Mouse (Mus musculus): ENCODE data around the gene Atg2a. TPM values are rescaled to one million over a fixed set of nuclear protein-coding genes. Genes with fewer than 3 reads are reported as not detected.

The Atg2a gene
- total and polyA plus RNA-seq, 3 experiments: 7.0 to 44.4 (median 31.8) TPM

GRCm38 (mm10) chr19:6281122-6282020 is 39.9 kb downstream of the Atg2a start:
- no peak for TF ChIP-seq CTCF (IDR thresholded peaks at IDR 0.05; ENCODE audit: low read depth, low read length)
- TF ChIP-seq GATA1 (IDR thresholded peaks at IDR 0.05; ENCODE audit: borderline replicate concordance, low read length): no peak
- no peak for TF ChIP-seq POLR2AphosphoS5 (IDR thresholded peaks at IDR 0.05; ENCODE audit: insufficient replicate concordance, low read depth, low read length)
- TF ChIP-seq TAL1 (conservative IDR thresholded peaks at IDR 0.05; ENCODE audit: low read depth, low read length): no peak
- no peak for TF ChIP-seq GATA2 (IDR thresholded peaks at IDR 0.05; ENCODE audit: borderline replicate concordance, low read depth, low read length)
- Histone ChIP-seq H3K36me3 (replicated peaks) (peaks cover 78% of the 10 kb centered on the region), H3K9me3 (replicated peaks) (no peaks in the 10 kb centered on the region), H3K27me3 (ENCODE audit: insufficient read depth, low read length) (no peaks in the 10 kb centered on the region), H3K4me3 (ENCODE audit: low read depth, low read length) (peak overlapping the region; percentile 8; the same call in 1 of the 2 replicates), H3K4me1 (ENCODE audit: insufficient read depth, low read depth, low read length) (peaks cover 96% of the 10 kb centered on the region)
- DNase-seq (ENCODE audit: low spot score): no peak
- ATAC-seq (ENCODE audit: extremely low read depth, insufficient number of reproducible peaks, low FRiP score, poor library complexity, severe bottlenecking): no peak

GRCm38 (mm10) chr19:6283001-6283400 is 41.5 kb downstream of the Atg2a start:
- Histone ChIP-seq H3K4me1 (ENCODE audit: insufficient read depth, low read depth, low read length) (peaks cover 99% of the 10 kb centered on the region), H3K27me3 (ENCODE audit: insufficient read depth, low read length) (no peaks in the 10 kb centered on the region), H3K36me3 (replicated peaks) (peaks cover 94% of the 10 kb centered on the region), H3K4me3 (ENCODE audit: low read depth, low read length) (no peak overlapping the region; the same call in 1 of the 2 replicates), H3K9me3 (replicated peaks) (no peaks in the 10 kb centered on the region)
- no peak for TF ChIP-seq POLR2AphosphoS5 (IDR thresholded peaks at IDR 0.05; ENCODE audit: insufficient replicate concordance, low read depth, low read length)
- no peak for TF ChIP-seq GATA1 (IDR thresholded peaks at IDR 0.05; ENCODE audit: borderline replicate concordance, low read length)
- TF ChIP-seq CTCF (IDR thresholded peaks at IDR 0.05; ENCODE audit: low read depth, low read length): no peak
- TF ChIP-seq GATA2 (IDR thresholded peaks at IDR 0.05; ENCODE audit: borderline replicate concordance, low read depth, low read length): no peak
- TF ChIP-seq TAL1 (conservative IDR thresholded peaks at IDR 0.05; ENCODE audit: low read depth, low read length): no peak
- DNase-seq (ENCODE audit: low spot score) (no peak), ATAC-seq (ENCODE audit: extremely low read depth, insufficient number of reproducible peaks, low FRiP score, poor library complexity, severe bottlenecking) (no peak)

DNA sequence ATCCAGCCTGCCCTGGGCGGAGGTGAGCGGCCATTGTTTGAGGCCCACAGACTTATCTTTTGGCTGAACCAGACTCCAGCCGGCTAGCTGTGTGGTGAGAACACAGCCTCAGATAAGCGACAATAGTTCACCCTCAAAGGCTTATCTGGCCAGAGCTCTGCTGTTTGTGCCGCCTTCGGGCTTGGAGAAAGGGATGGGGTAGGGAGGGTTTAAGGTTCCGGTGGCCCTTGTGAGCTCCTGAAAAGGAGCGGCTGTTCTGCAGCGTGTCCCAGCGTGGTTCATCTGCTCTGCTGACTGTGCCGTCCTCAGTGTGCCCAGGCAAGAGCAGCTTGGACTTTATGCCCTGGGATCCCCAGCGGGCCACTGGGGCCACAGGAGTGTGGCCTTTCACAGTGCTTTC is 43.0 kb downstream of the Atg2a start:
- DNase-seq (ENCODE audit: low spot score) (peak; percentile 80), ATAC-seq (ENCODE audit: extremely low read depth, insufficient number of reproducible peaks, low FRiP score, poor library complexity, severe bottlenecking) (peak; percentile 76)
- peaks cover 94% of the 10 kb centered on the region for H3K36me3 ChIP-seq (replicated peaks)
- H3K4me1 ChIP-seq (ENCODE audit: insufficient read depth, low read depth, low read length): peaks cover 97% of the 10 kb centered on the region
- no peaks in the 10 kb centered on the region for H3K27me3 ChIP-seq (ENCODE audit: insufficient read depth, low read length)
- H3K9me3 ChIP-seq (replicated peaks): no peaks in the 10 kb centered on the region
- TF ChIP-seq POLR2AphosphoS5 (IDR thresholded peaks at IDR 0.05; ENCODE audit: insufficient replicate concordance, low read depth, low read length) (no peak), GATA2 (IDR thresholded peaks at IDR 0.05; ENCODE audit: borderline replicate concordance, low read depth, low read length) (no peak), TAL1 (conservative IDR thresholded peaks at IDR 0.05; ENCODE audit: low read depth, low read length) (peak; percentile 60), GATA1 (IDR thresholded peaks at IDR 0.05; ENCODE audit: borderline replicate concordance, low read length) (no peak), CTCF (IDR thresholded peaks at IDR 0.05; ENCODE audit: low read depth, low read length) (no peak)
- H3K4me3 ChIP-seq (ENCODE audit: low read depth, low read length): peak overlapping the region; percentile 62; the same call in 1 of the 2 replicates

DNA sequence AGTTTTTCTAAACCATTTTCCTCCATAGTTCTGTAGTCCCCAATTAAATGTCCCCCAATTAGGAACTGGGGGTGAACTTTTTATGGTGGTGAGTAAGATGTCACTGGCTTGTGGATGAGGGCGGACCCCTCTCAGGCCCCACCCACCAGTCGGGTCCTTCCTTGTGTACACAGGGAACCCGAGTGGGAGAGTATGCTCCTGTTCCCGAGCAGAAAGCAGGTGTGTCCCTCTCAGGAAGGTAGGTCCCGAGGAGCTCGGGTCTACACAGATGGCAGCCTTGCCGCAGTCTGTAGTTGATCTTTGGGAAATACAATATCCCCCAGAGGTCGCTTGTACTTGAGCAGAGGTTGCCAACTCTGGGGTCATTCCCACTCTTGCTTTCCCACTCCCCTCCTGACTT is 43.8 kb downstream of the Atg2a start:
- Histone ChIP-seq H3K4me1 (ENCODE audit: insufficient read depth, low read depth, low read length) (peaks cover 97% of the 10 kb centered on the region), H3K27me3 (ENCODE audit: insufficient read depth, low read length) (no peaks in the 10 kb centered on the region), H3K4me3 (ENCODE audit: low read depth, low read length) (peak overlapping the region; percentile 62; the same call in 1 of the 2 replicates), H3K9me3 (replicated peaks) (no peaks in the 10 kb centered on the region), H3K36me3 (replicated peaks) (peaks cover 94% of the 10 kb centered on the region)
- ATAC-seq (ENCODE audit: extremely low read depth, insufficient number of reproducible peaks, low FRiP score, poor library complexity, severe bottlenecking) (no peak), DNase-seq (ENCODE audit: low spot score) (no peak)
- TF ChIP-seq GATA2 (IDR thresholded peaks at IDR 0.05; ENCODE audit: borderline replicate concordance, low read depth, low read length) (no peak), POLR2AphosphoS5 (IDR thresholded peaks at IDR 0.05; ENCODE audit: insufficient replicate concordance, low read depth, low read length) (no peak), TAL1 (conservative IDR thresholded peaks at IDR 0.05; ENCODE audit: low read depth, low read length) (no peak), GATA1 (IDR thresholded peaks at IDR 0.05; ENCODE audit: borderline replicate concordance, low read length) (no peak), CTCF (IDR thresholded peaks at IDR 0.05; ENCODE audit: low read depth, low read length) (no peak)

- Histone ChIP-seq H3K4me1 (ENCODE audit: insufficient read depth, low read depth, low read length) (peaks cover 96% of the 10 kb centered on the region), H3K4me3 (ENCODE audit: low read depth, low read length) (peak overlapping the region; percentile 51; the same call in 1 of the 2 replicates), H3K9me3 (replicated peaks) (no peaks in the 10 kb centered on the region), H3K36me3 (replicated peaks) (peaks cover 90% of the 10 kb centered on the region), H3K27me3 (ENCODE audit: insufficient read depth, low read length) (no peaks in the 10 kb centered on the region)
- DNase-seq (ENCODE audit: low spot score): no peak
- TF ChIP-seq GATA1 (IDR thresholded peaks at IDR 0.05; ENCODE audit: borderline replicate concordance, low read length) (no peak), CTCF (IDR thresholded peaks at IDR 0.05; ENCODE audit: low read depth, low read length) (no peak), TAL1 (conservative IDR thresholded peaks at IDR 0.05; ENCODE audit: low read depth, low read length) (peak; percentile 49), POLR2AphosphoS5 (IDR thresholded peaks at IDR 0.05; ENCODE audit: insufficient replicate concordance, low read depth, low read length) (no peak)
- ATAC-seq (ENCODE audit: extremely low read depth, insufficient number of reproducible peaks, low FRiP score, poor library complexity, severe bottlenecking): no peak
These were observed 44.4 kb downstream of the Atg2a start for GRCm38 (mm10) chr19:6285632-6286433.
